10 mouse cellular contexts compared by ENCODE assay signal in the genomic region with DNA sequence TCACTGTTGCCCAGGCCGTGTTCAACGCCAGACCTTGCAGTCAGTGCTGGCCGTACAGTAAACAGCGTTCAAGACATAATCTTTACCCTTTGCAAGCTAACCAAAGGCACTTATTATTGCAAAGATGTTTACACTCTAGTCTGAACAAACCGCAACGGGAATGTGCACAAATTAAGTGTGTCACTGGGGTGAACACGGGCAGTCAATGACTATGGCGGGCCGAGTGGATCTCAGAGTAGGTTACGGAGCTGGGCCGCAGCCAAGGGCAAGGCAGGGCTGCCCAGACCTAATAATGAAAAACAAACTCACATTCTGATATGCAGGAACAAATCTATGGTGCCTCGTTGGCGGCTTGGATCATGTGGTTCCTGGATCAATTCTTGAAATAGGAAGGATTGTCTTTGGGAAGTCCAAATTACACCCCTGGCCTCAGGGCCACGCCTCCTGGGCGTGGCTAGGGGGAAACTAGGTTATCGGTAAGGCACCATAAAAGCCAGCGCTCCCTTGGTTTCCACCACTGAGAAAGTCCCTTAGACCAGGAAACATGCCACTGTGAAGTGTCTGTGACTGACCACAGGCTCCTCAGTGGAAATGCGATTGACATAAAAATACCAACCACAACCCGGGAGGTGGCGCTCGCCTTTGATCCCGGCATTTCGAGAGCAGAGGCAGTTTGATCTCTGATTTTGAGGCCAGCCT. TPM values are rescaled to one million over a fixed set of nuclear protein-coding genes. Genes with fewer than 3 reads are reported as not detected.
A peak's percentile ranks its signal among the peaks of the same experiment; 100 is the strongest.
DNase-seq lines count a peak whose midpoint lies in the region; ATAC-seq and TF ChIP-seq lines count a peak whose summit lies in the region.
"Had no signal": no experiment of that assay in that cellular context is flagged by ENCODE, and none has a peak within 500 bp of the region (broad histone marks: within the 10 kb centered on the region; RNA-seq: fewer than 3 reads in every experiment).

No protein-coding gene starts in this region.

- TF ChIP-seq POLR2A in ES-Bruce4 (IDR thresholded peaks at IDR 0.05; ENCODE audit: insufficient read depth, low read length) = no peak

- TF ChIP-seq CTCF in ES-Bruce4 (IDR thresholded peaks at IDR 0.05; ENCODE audit: low read depth, low read length) = peak; percentile 34

- TF ChIP-seq EP300 in ES-Bruce4 (IDR thresholded peaks at IDR 0.05; ENCODE audit: insufficient read depth, low read depth, low read length) = no peak

- H3K27me3 ChIP-seq in ES-Bruce4 (ENCODE audit: control insufficient read depth, insufficient read depth, low read length, poor library complexity, severe bottlenecking) = no peaks in the 10 kb centered on the region
- 0 out of 2 replicates have a peak, but pooled peaks cover 4% of the 10 kb centered on the region for H3K27me3 ChIP-seq in heart, embryonic 15.5 days
- no peaks in the 10 kb centered on the region for H3K27me3 ChIP-seq in lung, embryonic 15.5 days

- no peaks in the 10 kb centered on the region for H3K9me3 ChIP-seq in ES-Bruce4 (replicated peaks; ENCODE audit: control insufficient read depth, insufficient read depth, low read length, poor library complexity, severe bottlenecking)
- no peaks in the 10 kb centered on the region for H3K9me3 ChIP-seq in heart, embryonic 15.5 days (replicated peaks)
- H3K9me3 ChIP-seq in lung, embryonic 15.5 days = no peaks in the 10 kb centered on the region
- H3K9me3 ChIP-seq: midbrain, embryonic 12.5 days had no signal

- H3K4me3 ChIP-seq in ES-Bruce4 (ENCODE audit: low read depth, low read length) = peak overlapping the region; percentile 28
- 0 out of 2 replicates have a peak overlapping the region, but pooled peaks have one; percentile 1 for H3K4me3 ChIP-seq in heart, embryonic 15.5 days
- H3K4me3 ChIP-seq in lung, embryonic 15.5 days = no peak overlapping the region
- H3K4me3 ChIP-seq: midbrain, embryonic 12.5 days had no signal

- 44% methylated on average over 23 of the region's 23 CpGs for WGBS in heart, embryonic 15.5 days
- WGBS in lung, embryonic 15.5 days = 43% methylated on average over 23 of the region's 23 CpGs

- H3K36me3 ChIP-seq in ES-Bruce4 (ENCODE audit: control insufficient read depth, insufficient read depth, low read length, poor library complexity, severe bottlenecking) = no peaks in the 10 kb centered on the region
- H3K36me3 ChIP-seq in heart, embryonic 15.5 days = no peaks in the 10 kb centered on the region
- H3K36me3 ChIP-seq in lung, embryonic 15.5 days = no peaks in the 10 kb centered on the region
- H3K36me3 ChIP-seq: midbrain, embryonic 12.5 days had no signal

- ATAC-seq in heart, embryonic 15.5 days (replicated peaks; ENCODE audit: insufficient number of reproducible peaks, insufficient read depth, low FRiP score, low read depth) = no peak
- ATAC-seq in lung, embryonic 15.5 days (ENCODE audit: borderline replicate concordance, extremely low read depth, low FRiP score, low TSS enrichment) = no peak

- H3K4me2 ChIP-seq in heart, embryonic 15.5 days = peak overlapping the region; percentile 15; the same call in 1 of the 2 replicates
- peak overlapping the region; percentile 6; the same call in 1 of the 2 replicates for H3K4me2 ChIP-seq in lung, embryonic 15.5 days
- H3K4me2 ChIP-seq: midbrain, embryonic 12.5 days had no signal

- H3K4me1 ChIP-seq in ES-Bruce4 (ENCODE audit: control insufficient read depth, insufficient read depth, low read length) = peaks cover 10% of the 10 kb centered on the region
- peaks cover 29% of the 10 kb centered on the region for H3K4me1 ChIP-seq in heart, embryonic 15.5 days (replicated peaks)
- no peaks in the 10 kb centered on the region for H3K4me1 ChIP-seq in lung, embryonic 15.5 days

- DNase-seq in embryo, embryonic 11 days = peak; percentile 34
- DNase-seq in embryo, embryonic 9.5 days (ENCODE audit: extremely low spot score) = no peak
- no peak for DNase-seq in gastrocnemius, adult 18-20 months (ENCODE audit: low spot score)
- DNase-seq in right cerebral cortex, postnatal 14 days = no peak
- no peak for DNase-seq in thymus, postnatal 25 days
- DNase-seq: B cell, adult 2 months had no signal

- no peak overlapping the region for H3K27ac ChIP-seq in ES-Bruce4 (ENCODE audit: insufficient read depth, low read length)
- no peak overlapping the region for H3K27ac ChIP-seq in heart, embryonic 15.5 days
- no peak overlapping the region for H3K27ac ChIP-seq in lung, embryonic 15.5 days
- H3K27ac ChIP-seq: midbrain, embryonic 12.5 days had no signal

- H3K9ac ChIP-seq in ES-Bruce4 (ENCODE audit: low read depth, poor library complexity, severe bottlenecking) = peak overlapping the region; percentile 31
- H3K9ac ChIP-seq in heart, embryonic 15.5 days = no peak overlapping the region
- H3K9ac ChIP-seq in lung, embryonic 15.5 days = no peak overlapping the region
- H3K9ac ChIP-seq: midbrain, embryonic 12.5 days had no signal

RNA-seq across cellular contexts. Expression of gene Fabp3, which starts 13.2 kb away (rescaled TPM):
- polyA plus RNA-seq in ES-Bruce4 (2011; ENCODE audit: insufficient read depth, insufficient read length, low read depth, missing spikeins) = 803 and 870 TPM in 2 replicates
- polyA plus RNA-seq in heart, embryonic 15.5 days (2015; fragmentation: Nextera tagmentation; extraction: Ambion mirVana) = 1,204 and 1,729 TPM in 2 replicates
- 39.5 and 51.4 TPM in 2 replicates for polyA plus RNA-seq in lung, embryonic 15.5 days (2015; fragmentation: Nextera tagmentation; extraction: Ambion mirVana)
- total RNA-seq in gastrocnemius, adult 18-20 months (2021) = 1,000 to 10,000 TPM in 1 of 2 experiments, 100 to 1,000 TPM in 1; 614 to 1,203 TPM

RNA-seq across cellular contexts. Expression of gene Gm10570, which starts 13.3 kb away (rescaled TPM):
- polyA plus RNA-seq in ES-Bruce4 (2011; ENCODE audit: insufficient read depth, insufficient read length, low read depth, missing spikeins) = not detected in 2 replicates
- polyA plus RNA-seq in heart, embryonic 15.5 days (2015; fragmentation: Nextera tagmentation; extraction: Ambion mirVana) = 0.98 and 1.0 TPM in 2 replicates
- 0.47 TPM in 1 of 2 replicates, not detected in the other for polyA plus RNA-seq in lung, embryonic 15.5 days (2015; fragmentation: Nextera tagmentation; extraction: Ambion mirVana)
- total RNA-seq in gastrocnemius, adult 18-20 months (2021) = under 1 TPM in 1 of 2 experiments, not detected in 1; 0.66 TPM
- polyA plus RNA-seq: midbrain, embryonic 12.5 days had no signal

RNA-seq across cellular contexts. Expression of gene Serinc2, which starts 16.2 kb away (rescaled TPM):
- polyA plus RNA-seq in ES-Bruce4 (2011; ENCODE audit: insufficient read depth, insufficient read length, low read depth, missing spikeins) = 12.9 and 15.2 TPM in 2 replicates
- polyA plus RNA-seq in heart, embryonic 15.5 days (2015; fragmentation: Nextera tagmentation; extraction: Ambion mirVana) = 6.3 and 11.3 TPM in 2 replicates
- 19.0 and 20.0 TPM in 2 replicates for polyA plus RNA-seq in lung, embryonic 15.5 days (2015; fragmentation: Nextera tagmentation; extraction: Ambion mirVana)
- 10 to 100 TPM; 71.7 to 80.8 TPM for total RNA-seq in gastrocnemius, adult 18-20 months (2021)

Comparison
In these comparisons a context has a peak if more than half of its experiments do, and no peak if none do; other contexts are left out.
1. RNA of gene Fabp3, which starts 13.2 kb away (polyA plus RNA-seq): 1,204 to 1,729 TPM in heart, embryonic 15.5 days and 803 to 870 TPM in ES-Bruce4; 39.5 to 51.4 TPM in lung, embryonic 15.5 days; every median in the first group is over 10 times any median in the second.